Mouse (Mus musculus) kidney, adult 10 weeks (tissue): ENCODE results near the gene Serpina1e. TPM values are rescaled to one million over a fixed set of nuclear protein-coding genes. Genes with fewer than 3 reads are reported as not detected.

Experiments used
- polyA plus RNA-seq: library from polyadenylated mRNA; stranded (reverse); fragments of 350-450 nt; fragmentation: Illumina TruSeq; extraction: RNeasy Lipid Tissue Mini Kit (QIAGEN cat#74804); gene quantifications from one replicate; pipeline ENCODE4 v1.2.3, GENCODE M21; 2014; ENCODE audit warnings: low read depth, low replicate concordance

Gene Serpina1e
- polyA plus RNA-seq: not detected

GRCm38 (mm10) chr12:103958798-103959197 lies at the start of gene Serpina1e:
Serpina1e (minus strand) TSS chr12:103958975.

GRCm38 (mm10) chr12:103989857-103990256 lies 31.1 kb upstream of the Serpina1e start, which contains the start of gene Serpina11:
Serpina11 (minus strand) TSS chr12:103989957.

GRCm38 (mm10) chr12:103904837-103905340 lies 53.9 kb downstream of the Serpina1e start, which contains the start of gene Serpina1c:
Serpina1c (minus strand) TSS chr12:103904887.

Other genes starting within 250 kb of the Serpina1e start
- gene Serpina1d, start 185.4 kb downstream of the Serpina1e start, polyA plus RNA-seq: 31.0 TPM
- gene Serpina1b, start 128.6 kb downstream of the Serpina1e start, polyA plus RNA-seq: 1.8 TPM
- gene Serpina1a, start 95.4 kb downstream of the Serpina1e start, polyA plus RNA-seq: 8.7 TPM
- gene Serpina1c, start 54.1 kb downstream of the Serpina1e start, polyA plus RNA-seq: 1.6 TPM
- gene Serpina11, start 31.0 kb upstream of the Serpina1e start, polyA plus RNA-seq: not detected
- not detected for gene Serpina9, start 54.8 kb upstream of the Serpina1e start, polyA plus RNA-seq
- gene Serpina12, start 85.5 kb upstream of the Serpina1e start, polyA plus RNA-seq: not detected
- gene Serpina5, start 142.1 kb upstream of the Serpina1e start, polyA plus RNA-seq: not detected
- gene Serpina3a, start 153.7 kb upstream of the Serpina1e start, polyA plus RNA-seq: not detected
- gene Serpina3b, start 169.0 kb upstream of the Serpina1e start, polyA plus RNA-seq: not detected
- not detected for gene Serpina3c, start 194.9 kb upstream of the Serpina1e start, polyA plus RNA-seq